Mouse (Mus musculus) olfactory bulb, adult 2 months (tissue): ENCODE measurements around the gene Dcaf11. TPM values are rescaled to one million over a fixed set of nuclear protein-coding genes. Genes with fewer than 3 reads are reported as not detected.

Experiments
- H3K27ac ChIP-seq: fragments of 200-500 bp; 2 replicates; pipeline ENCODE4 v1.5.1; 2012; ENCODE audit warnings: low read depth, low read length; ENCODE audit not compliant: insufficient read depth
- H3K4me1 ChIP-seq: fragments of 200-500 bp; 2 replicates; pipeline ENCODE4 v1.6.1; 2012; ENCODE audit warnings: low read length; ENCODE audit not compliant: control insufficient read depth, insufficient read depth
- H3K4me3 ChIP-seq: fragments of 200-500 bp; 2 replicates; pipeline ENCODE4 v1.5.1; 2012; ENCODE audit warnings: mild to moderate bottlenecking, low read depth, low read length, moderate library complexity; ENCODE audit not compliant: insufficient read depth
- CTCF ChIP-seq: fragments of 200-500 bp; IDR thresholded peaks from 2 replicates; pipeline ENCODE4 v1.5.1; 2012; ENCODE audit warnings: low read depth, mild to moderate bottlenecking, low read length, moderate library complexity; ENCODE audit not compliant: insufficient read depth
- POLR2A ChIP-seq: fragments of 200-500 bp; IDR thresholded peaks from 2 replicates; pipeline ENCODE4 v1.6.1; 2012; ENCODE audit warnings: mild to moderate bottlenecking, low read depth, low read length, moderate library complexity; ENCODE audit not compliant: insufficient read depth
- WGBS: fragments of 180-500 bp; shearing (Covaris S2); methylation state at CpG from one replicate; pipeline ENCODE4 v1.1.7; 2018; 5-methylcytosine and 5-hydroxymethylcytosine counted together
- polyA plus RNA-seq: library from polyadenylated mRNA; stranded (reverse); fragments of >200 nt; gene quantifications from 2 replicates; pipeline ENCODE4 v1.2.4, GENCODE M21; 2012; ENCODE audit warnings: low replicate concordance; ENCODE audit not compliant: missing spikeins, insufficient read depth, insufficient read length

Dcaf11 gene
- polyA plus RNA-seq, 1 experiment: not detected

- 52% methylated on average over 8 of the region's 8 CpGs for WGBS
- no peak for TF ChIP-seq POLR2A
- TF ChIP-seq CTCF: no peak
- Histone ChIP-seq H3K4me1 (peaks cover 10% of the 10 kb centered on the region), H3K4me3 (no peak within 1 kb of the TSS), H3K27ac (no peak within 1 kb of the TSS)
These were observed 35.0 kb upstream of the Dcaf11 start, which contains the start of gene Nrl for GRCm38 (mm10) chr14:55524785-55525184. Nrl (minus strand) TSS chr14:55524981.

- TF ChIP-seq POLR2A (no peak), CTCF (no peak)
- Histone ChIP-seq H3K4me3 (no peak overlapping the region), H3K4me1 (no peaks in the 10 kb centered on the region), H3K27ac (no peak overlapping the region)
- 75% methylated on average over 2 of the region's 2 CpGs for WGBS
These were observed 33.1 kb upstream of the Dcaf11 start for GRCm38 (mm10) chr14:55526674-55527073.

DNA sequence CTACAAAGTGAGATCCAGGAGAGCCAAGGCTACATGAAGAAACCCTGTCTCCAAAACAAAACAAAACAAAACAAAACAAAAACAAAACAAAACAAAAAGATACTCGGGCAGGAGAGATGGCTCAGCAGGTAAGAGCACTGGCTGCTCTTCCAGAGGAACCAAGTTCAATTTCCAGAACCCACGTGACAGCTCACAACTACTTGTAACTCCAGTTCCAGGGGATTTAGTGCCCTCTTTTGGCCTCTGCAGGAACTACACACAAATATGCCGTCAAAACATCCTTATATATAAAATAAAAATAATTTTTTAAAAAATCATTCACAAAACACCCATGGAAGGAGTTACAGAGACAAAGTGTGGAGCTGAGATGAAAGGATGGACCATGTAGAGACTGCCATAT, 31.9 kb upstream of the Dcaf11 start:
- no peaks in the 10 kb centered on the region for H3K4me1 ChIP-seq
- no peak overlapping the region for H3K27ac ChIP-seq
- 15% methylated on average over 3 of the region's 3 CpGs for WGBS
- TF ChIP-seq POLR2A (no peak), CTCF (no peak)
- H3K4me3 ChIP-seq: no peak overlapping the region

- Histone ChIP-seq H3K27ac (no peak overlapping the region), H3K4me1 (peaks cover 7% of the 10 kb centered on the region; the same call in 1 of the 2 replicates), H3K4me3 (no peak overlapping the region)
- no peak for TF ChIP-seq POLR2A
- TF ChIP-seq CTCF: peak; percentile 68
- 60% methylated on average over 6 of the region's 6 CpGs for WGBS
These were observed 23.6 kb upstream of the Dcaf11 start for GRCm38 (mm10) chr14:55536116-55536745.

GRCm38 (mm10) chr14:55540067-55540786, 19.6 kb upstream of the Dcaf11 start, which contains the start of gene Pck2:
Pck2 (plus strand) TSS chr14:55540266.
- WGBS: 0% methylated on average over 29 of the region's 32 CpGs
- TF ChIP-seq CTCF (no peak), POLR2A (peak; percentile 52)
- Histone ChIP-seq H3K4me1 (peaks cover 18% of the 10 kb centered on the region), H3K4me3 (peak within 1 kb of the TSS; percentile 68), H3K27ac (peak within 1 kb of the TSS; percentile 86)

- H3K27ac ChIP-seq: peak overlapping the region; percentile 86
- 6% methylated on average over 10 of the region's 10 CpGs for WGBS
- TF ChIP-seq CTCF: no peak
- TF ChIP-seq POLR2A: no peak
- peaks cover 18% of the 10 kb centered on the region for H3K4me1 ChIP-seq
- H3K4me3 ChIP-seq: peak overlapping the region; percentile 68
These were observed 19.0 kb upstream of the Dcaf11 start for GRCm38 (mm10) chr14:55540787-55541321.

- TF ChIP-seq POLR2A (no peak), CTCF (no peak)
- H3K27ac ChIP-seq: no peak overlapping the region
- peaks cover 18% of the 10 kb centered on the region for H3K4me1 ChIP-seq
- no peak overlapping the region for H3K4me3 ChIP-seq
- WGBS: 87% methylated on average over 12 of the region's 12 CpGs
These were observed 17.5 kb upstream of the Dcaf11 start for GRCm38 (mm10) chr14:55542268-55542667.

DNA sequence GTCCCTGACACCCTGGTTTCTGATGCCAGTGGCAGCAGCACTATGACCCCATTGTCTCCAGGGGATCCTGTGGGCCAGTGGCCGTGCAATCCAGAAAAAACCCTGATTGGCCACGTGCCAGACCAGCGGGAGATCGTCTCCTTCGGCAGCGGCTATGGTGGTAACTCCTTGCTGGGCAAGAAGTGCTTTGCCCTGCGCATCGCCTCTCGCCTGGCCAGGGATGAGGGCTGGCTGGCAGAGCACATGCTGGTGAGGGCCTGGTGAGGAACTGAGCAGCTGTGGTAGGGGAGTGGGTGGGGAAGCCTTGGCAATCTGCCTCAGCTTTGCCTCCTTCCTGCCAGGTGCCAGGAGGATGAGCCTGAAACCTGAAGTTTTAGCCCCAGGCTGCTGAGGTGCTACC, 15.5 kb upstream of the Dcaf11 start:
- TF ChIP-seq POLR2A (no peak), CTCF (no peak)
- Histone ChIP-seq H3K4me3 (no peak overlapping the region), H3K4me1 (peaks cover 18% of the 10 kb centered on the region), H3K27ac (no peak overlapping the region)
- WGBS: 39% methylated on average over 9 of the region's 9 CpGs

DNA sequence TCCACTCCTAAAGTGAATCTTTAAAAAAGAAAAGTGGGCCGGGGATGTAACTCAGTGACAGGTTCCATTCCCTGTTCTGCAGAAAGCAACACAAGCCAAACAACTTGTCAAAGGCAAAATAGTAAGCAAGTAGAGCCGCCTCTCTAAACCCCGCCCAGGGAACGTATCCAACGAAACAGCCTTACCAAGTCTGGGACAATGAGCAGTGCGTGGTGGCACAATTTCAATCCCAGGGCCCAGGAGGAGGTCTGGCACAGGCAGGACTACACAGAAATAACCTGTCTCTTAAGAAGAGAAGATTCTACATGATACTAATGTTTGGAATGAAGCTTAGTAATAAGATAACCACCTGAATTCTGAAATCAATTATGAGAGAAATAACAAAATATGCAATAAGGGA, 9.6 kb upstream of the Dcaf11 start:
- WGBS: 69% methylated on average over 6 of the region's 6 CpGs
- TF ChIP-seq CTCF (no peak), POLR2A (no peak)
- H3K27ac ChIP-seq: no peak overlapping the region
- H3K4me1 ChIP-seq: no peaks in the 10 kb centered on the region
- H3K4me3 ChIP-seq: no peak overlapping the region
